Mouse (Mus musculus) hindbrain, embryonic 11.5 days (tissue): ENCODE measurements around the gene Gm29427. TPM values are rescaled to one million over a fixed set of nuclear protein-coding genes. Genes with fewer than 3 reads are reported as not detected.
A peak's percentile ranks its signal among the peaks of the same experiment; 100 is the strongest.
"Not testable (repeated sequence)": the region's sequence is repeated elsewhere in the genome, so short reads cannot be mapped to it uniquely, and the experiment has no call there.

ENCODE experiments used
- ATAC-seq: fragments of 200-750 bp; cut with Nextera tagmentation; 2 replicates; pipeline ENCODE4 v1.8.0; 2017; ENCODE audit warnings: mild to moderate bottlenecking, moderate TSS enrichment, moderate library complexity; ENCODE audit not compliant: low FRiP score
- DNase-seq: peaks from one replicate; pipeline ENCODE4 v3.0.0-alpha.2; 2015; ENCODE audit warnings: low spot score
- H3K27ac ChIP-seq: fragments of 300-500 bp; sonication (generic); 2 replicates; pipeline ENCODE4 v1.5.1; 2014; ENCODE audit warnings: mild to moderate bottlenecking, low read depth, low read length
- H3K27me3 ChIP-seq: fragments of 300-500 bp; sonication (generic); 2 replicates; pipeline ENCODE4 v1.6.1; 2014; ENCODE audit warnings: mild to moderate bottlenecking, low read length, moderate library complexity, mixed read lengths; ENCODE audit not compliant: control insufficient read depth, insufficient read depth
- H3K36me3 ChIP-seq: fragments of 300-500 bp; sonication (generic); 2 replicates; pipeline ENCODE4 v1.6.1; 2014; ENCODE audit warnings: mild to moderate bottlenecking, low read length, moderate library complexity, mixed read lengths; ENCODE audit not compliant: control insufficient read depth, insufficient read depth
- H3K4me1 ChIP-seq: fragments of 300-500 bp; sonication (generic); replicated peaks from 2 replicates; pipeline ENCODE4 v1.6.1; 2014; ENCODE audit warnings: low read length, mixed read lengths; ENCODE audit not compliant: control insufficient read depth, insufficient read depth
- H3K4me2 ChIP-seq: fragments of 300-500 bp; sonication (generic); replicated peaks from 2 replicates; pipeline ENCODE4 v1.6.1; 2014; ENCODE audit warnings: mild to moderate bottlenecking, low read depth, low read length
- H3K4me3 ChIP-seq: fragments of 300-500 bp; sonication (generic); 2 replicates; pipeline ENCODE4 v1.5.1; 2014; ENCODE audit warnings: low read depth, low read length
- H3K9ac ChIP-seq: fragments of 300-500 bp; sonication (generic); 2 replicates; pipeline ENCODE4 v1.6.1; 2014; ENCODE audit warnings: low read depth, low read length
- H3K9me3 ChIP-seq: fragments of 300-500 bp; sonication (generic); 2 replicates; pipeline ENCODE4 v1.6.1; 2016; ENCODE audit warnings: low read length; ENCODE audit not compliant: control insufficient read depth
- WGBS: fragments of 180-500 bp; shearing (Covaris S2); extraction: QIAGEN DNeasy Blood & Tissue Kit; methylation state at CpG from one replicate; pipeline ENCODE4 v1.1.7; 2014; 5-methylcytosine and 5-hydroxymethylcytosine counted together
- polyA plus RNA-seq: library from polyadenylated mRNA; unstranded; fragments of >200 nt; fragmentation: Nextera tagmentation; extraction: Ambion mirVana; gene quantifications from 2 replicates; pipeline ENCODE4 v1.2.1, GENCODE M21; 2014

The Gm29427 gene
- polyA plus RNA-seq, 1 experiment from 2014 or later = not detected

GRCm38 (mm10) chr1:130659641-130660040 is 56.0 kb downstream of the Gm29427 start:
- not testable (repeated sequence) for DNase-seq, H3K36me3 ChIP-seq, H3K9me3 ChIP-seq, ATAC-seq, H3K27me3 ChIP-seq, H3K9ac ChIP-seq, H3K4me2 ChIP-seq, H3K4me1 ChIP-seq, H3K4me3 ChIP-seq, H3K27ac ChIP-seq
- 54% methylated on average over 5 of the region's 5 CpGs for WGBS

- Histone ChIP-seq H3K4me1 (no peaks in the 10 kb centered on the region), H3K27me3 (no peaks in the 10 kb centered on the region), H3K9ac (no peak overlapping the region), H3K4me3 (no peak overlapping the region), H3K4me2 (no peak overlapping the region), H3K27ac (no peak overlapping the region), H3K36me3 (no peaks in the 10 kb centered on the region), H3K9me3 (no peaks in the 10 kb centered on the region)
- 63% methylated on average over 4 of the region's 4 CpGs for WGBS
- no peak for ATAC-seq
- DNase-seq = no peak
These were observed 71.5 kb downstream of the Gm29427 start for GRCm38 (mm10) chr1:130644103-130644502.

GRCm38 (mm10) chr1:130640967-130641366 is 74.6 kb downstream of the Gm29427 start:
- Histone ChIP-seq H3K4me3 (no peak overlapping the region), H3K4me2 (no peak overlapping the region), H3K27me3 (no peaks in the 10 kb centered on the region), H3K9ac (no peak overlapping the region), H3K9me3 (no peaks in the 10 kb centered on the region), H3K36me3 (no peaks in the 10 kb centered on the region), H3K27ac (no peak overlapping the region), H3K4me1 (no peaks in the 10 kb centered on the region)
- ATAC-seq = no peak
- DNase-seq = no peak

- DNase-seq = peak; percentile 83
- peak; percentile 59; the same call in 1 of the 2 replicates for ATAC-seq
These were observed 81.7 kb downstream of the Gm29427 start for GRCm38 (mm10) chr1:130633761-130634410.

GRCm38 (mm10) chr1:130633316-130633715 is 82.3 kb downstream of the Gm29427 start:
- Histone ChIP-seq H3K27me3 (no peaks in the 10 kb centered on the region), H3K4me1 (no peaks in the 10 kb centered on the region), H3K4me2 (no peak overlapping the region), H3K27ac (no peak overlapping the region), H3K36me3 (no peaks in the 10 kb centered on the region), H3K9me3 (no peaks in the 10 kb centered on the region), H3K4me3 (no peak overlapping the region), H3K9ac (no peak overlapping the region)
- ATAC-seq (no peak), DNase-seq (no peak)
- WGBS = 90% methylated on average over 8 of the region's 8 CpGs

More at GRCm38 (mm10) chr1:130633761-130634410, 81.7 kb downstream of the Gm29427 start:
- Histone ChIP-seq H3K9me3 (no peaks in the 10 kb centered on the region), H3K36me3 (no peaks in the 10 kb centered on the region), H3K4me1 (no peaks in the 10 kb centered on the region), H3K27me3 (no peaks in the 10 kb centered on the region), H3K9ac (no peak overlapping the region), H3K4me2 (no peak overlapping the region), H3K27ac (no peak overlapping the region), H3K4me3 (no peak overlapping the region)
- 33% methylated on average over 16 of the region's 16 CpGs for WGBS

- 95% methylated on average over 2 of the region's 2 CpGs for WGBS
- Histone ChIP-seq H3K36me3 (no peaks in the 10 kb centered on the region), H3K4me2 (no peak within 1 kb of the TSS), H3K4me1 (no peaks in the 10 kb centered on the region), H3K9ac (no peak within 1 kb of the TSS), H3K27ac (no peak within 1 kb of the TSS), H3K9me3 (no peaks in the 10 kb centered on the region), H3K27me3 (no peaks in the 10 kb centered on the region), H3K4me3 (no peak within 1 kb of the TSS)
- no peak for DNase-seq
- ATAC-seq = no peak
These were observed 86.1 kb downstream of the Gm29427 start, which contains the start of gene Zp3r for GRCm38 (mm10) chr1:130629521-130629920. Gene Zp3r (minus strand): TSS chr1:130629621.

Other genes with a start within 250 kb of the Gm29427 start
- not detected in 2 replicates for gene Zp3r, start 86.2 kb downstream of the Gm29427 start, polyA plus RNA-seq
- not detected in 2 replicates for gene C4bp, start 54.2 kb downstream of the Gm29427 start, polyA plus RNA-seq
- 14.8 and 17.7 TPM in 2 replicates for gene Yod1, start 1.5 kb upstream of the Gm29427 start, polyA plus RNA-seq
- 9.2 and 10.1 TPM in 2 replicates for gene Pfkfb2, start 13.5 kb upstream of the Gm29427 start, polyA plus RNA-seq
- 0.46 and 0.79 TPM in 2 replicates for gene AA986860, start 16.2 kb upstream of the Gm29427 start, polyA plus RNA-seq
- gene Fcamr, start 85.1 kb upstream of the Gm29427 start, polyA plus RNA-seq = 0.14 TPM in 1 of 2 replicates, not detected in the other
- gene Pigr, start 110.9 kb upstream of the Gm29427 start, polyA plus RNA-seq = not detected in 2 replicates
- not detected in 2 replicates for gene Fcmr, start 149.9 kb upstream of the Gm29427 start, polyA plus RNA-seq
- not detected in 2 replicates for gene Il24, start 171.7 kb upstream of the Gm29427 start, polyA plus RNA-seq
- gene Il20, start 195.7 kb upstream of the Gm29427 start, polyA plus RNA-seq = not detected in 2 replicates
- not detected in 2 replicates for gene Il19, start 224.3 kb upstream of the Gm29427 start, polyA plus RNA-seq